In genomic region chr13:61541631-61542030, GRCm38 (mm10) we compare ENCODE assay signal across 28 mouse cellular contexts. TPM values are rescaled to one million over a fixed set of nuclear protein-coding genes. Genes with fewer than 3 reads are reported as not detected.
"Had no signal": no experiment of that assay in that cellular context is flagged by ENCODE, and none has a peak within 500 bp of the region (broad histone marks: within the 10 kb centered on the region; RNA-seq: fewer than 3 reads in every experiment).

Gene Ctsm, minus strand, starts transcription at chr13:61541839.

- H3K27ac ChIP-seq: gastrocnemius, adult 2 months; heart, embryonic 10.5 days; hindbrain, embryonic 10.5 days; hindbrain, embryonic 12.5 days; hindbrain, embryonic 14.5 days; intestine, embryonic 15.5 days; layer of hippocampus, adult 2 months; left cerebral cortex, adult 2 months; limb, embryonic 10.5 days; limb, embryonic 12.5 days; liver, embryonic 13.5 days; liver, embryonic 15.5 days had no signal

- H3K4me2 ChIP-seq: heart, embryonic 12.5 days; hindbrain, embryonic 12.5 days; hindbrain, embryonic 14.5 days; intestine, embryonic 15.5 days; limb, embryonic 12.5 days; liver, embryonic 11.5 days; liver, embryonic 13.5 days; liver, embryonic 15.5 days had no signal

- H3K9me3 ChIP-seq: intestine, embryonic 15.5 days; limb, embryonic 10.5 days; liver, embryonic 13.5 days; liver, embryonic 15.5 days had no signal

- H3K4me1 ChIP-seq: heart, embryonic 10.5 days; heart, embryonic 12.5 days; hindbrain, embryonic 10.5 days; hindbrain, embryonic 12.5 days; intestine, embryonic 15.5 days; limb, embryonic 10.5 days; limb, embryonic 12.5 days; liver, embryonic 13.5 days; liver, embryonic 15.5 days had no signal

- DNase-seq: gastrocnemius, adult 2 months; gastrocnemius, postnatal 10 days; gastrocnemius, postnatal 25 days; heart, adult 18-20 months; heart, postnatal 10 days; heart, postnatal 4 days; kidney, postnatal 25 days; liver; liver, embryonic 13.5 days; liver, postnatal 0 days had no signal

- H3K27me3 ChIP-seq: heart, embryonic 12.5 days; hindbrain, embryonic 12.5 days; intestine, embryonic 15.5 days; limb, embryonic 12.5 days; liver, embryonic 13.5 days; liver, embryonic 15.5 days had no signal

- H3K36me3 ChIP-seq: heart, embryonic 10.5 days; heart, embryonic 12.5 days; hindbrain, embryonic 10.5 days; hindbrain, embryonic 12.5 days; intestine, embryonic 15.5 days; limb, embryonic 10.5 days; limb, embryonic 12.5 days; liver, embryonic 13.5 days; liver, embryonic 15.5 days had no signal

- H3K4me3 ChIP-seq: gastrocnemius, adult 2 months; heart, embryonic 10.5 days; heart, embryonic 12.5 days; hindbrain, embryonic 10.5 days; hindbrain, embryonic 12.5 days; intestine, embryonic 15.5 days; layer of hippocampus, adult 2 months; left cerebral cortex, adult 2 months; limb, embryonic 10.5 days; limb, embryonic 12.5 days; liver, embryonic 13.5 days; liver, embryonic 15.5 days had no signal

- H3K9ac ChIP-seq: heart, embryonic 12.5 days; hindbrain, embryonic 12.5 days; hindbrain, embryonic 14.5 days; intestine, embryonic 15.5 days; limb, embryonic 12.5 days; liver, embryonic 13.5 days; liver, embryonic 15.5 days; liver, postnatal 0 days had no signal

- ATAC-seq: forebrain, embryonic 16.5 days; hindbrain, embryonic 16.5 days; inflammation-experienced regulatory T-cells, adult 6 months; intestine, embryonic 15.5 days; intestine, postnatal 0 days; liver, postnatal 0 days had no signal

RNA-seq across cellular contexts. Expression of gene Ctsm, which starts in this region (rescaled TPM):
- polyA plus RNA-seq: forebrain, embryonic 16.5 days; heart, embryonic 10.5 days; heart, embryonic 12.5 days; heart, embryonic 14.5 days; heart, embryonic 16.5 days; hindbrain, embryonic 10.5 days; hindbrain, embryonic 12.5 days; hindbrain, embryonic 14.5 days; hindbrain, embryonic 16.5 days; inflammation-experienced regulatory T-cells, adult 6 months; intestine, embryonic 15.5 days; intestine, postnatal 0 days; limb, embryonic 10.5 days; limb, embryonic 12.5 days; liver, embryonic 11.5 days; liver, embryonic 13.5 days; liver, embryonic 15.5 days; liver, postnatal 0 days had no signal
